ENCODE assay signal across 29 mouse cellular contexts in the genomic region with DNA sequence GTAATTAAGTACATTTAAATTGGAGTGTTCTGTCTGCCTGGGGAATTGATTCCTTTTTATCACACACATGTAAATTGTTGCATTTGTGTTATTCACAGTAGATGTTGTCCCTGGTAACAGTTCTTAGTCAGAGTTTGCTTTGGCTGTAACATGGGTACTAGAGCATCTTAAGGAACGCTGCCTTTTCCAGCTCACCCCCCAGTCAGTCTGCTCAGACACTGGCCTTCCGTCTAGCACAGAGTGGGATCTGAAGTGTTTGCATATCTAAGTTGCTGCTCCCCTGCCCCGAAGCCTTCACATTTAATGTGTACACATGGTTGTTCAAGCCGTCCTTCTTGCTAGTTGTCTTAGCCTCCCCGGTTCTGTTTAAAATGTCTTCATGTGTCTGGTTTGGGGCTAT.
"Had no signal": no experiment of that assay in that cellular context is flagged by ENCODE, and none has a peak within 500 bp of the region (broad histone marks: within the 10 kb centered on the region; RNA-seq: fewer than 3 reads in every experiment).

No protein-coding gene starts in this region.

- H3K4me3 ChIP-seq: left cerebral cortex, adult 2 months; limb, embryonic 10.5 days; limb, embryonic 12.5 days; limb, embryonic 13.5 days; limb, embryonic 15.5 days; liver, embryonic 12.5 days; liver, embryonic 13.5 days; liver, embryonic 15.5 days; lung, embryonic 15.5 days; megakaryocyte, embryonic 14.5 days; midbrain, embryonic 10.5 days; midbrain, embryonic 12.5 days; midbrain, embryonic 13.5 days; midbrain, embryonic 15.5 days; myocyte; neural tube, embryonic 12.5 days had no signal

- H3K4me1 ChIP-seq: limb, embryonic 10.5 days; liver, embryonic 12.5 days; liver, embryonic 13.5 days; liver, embryonic 15.5 days; midbrain, embryonic 10.5 days; neural tube, embryonic 12.5 days had no signal

- DNase-seq: layer of hippocampus, postnatal 36 days; left cerebral cortex, postnatal 4 days; liver; liver, embryonic 13.5 days; liver, postnatal 0 days; lung, adult 2 months; lung, embryonic 14.5 days; lung, postnatal 36 days; midbrain, embryonic 14.5 days had no signal

- H3K36me3 ChIP-seq: limb, embryonic 10.5 days; limb, embryonic 12.5 days; limb, embryonic 13.5 days; limb, embryonic 15.5 days; liver, embryonic 12.5 days; liver, embryonic 13.5 days; liver, embryonic 15.5 days; lung, embryonic 15.5 days; midbrain, embryonic 15.5 days had no signal

- H3K27me3 ChIP-seq: limb, embryonic 13.5 days; limb, embryonic 15.5 days; liver, embryonic 12.5 days; liver, embryonic 13.5 days; liver, embryonic 15.5 days; lung, embryonic 15.5 days; midbrain, embryonic 12.5 days; midbrain, embryonic 13.5 days; midbrain, embryonic 15.5 days; neural tube, embryonic 12.5 days had no signal

- ATAC-seq: liver, embryonic 12.5 days; liver, postnatal 0 days; midbrain, embryonic 13.5 days; midbrain, embryonic 15.5 days; midbrain, embryonic 16.5 days had no signal

- H3K9ac ChIP-seq: limb, embryonic 12.5 days; limb, embryonic 13.5 days; limb, embryonic 15.5 days; liver, embryonic 12.5 days; liver, embryonic 13.5 days; liver, embryonic 14.5 days; liver, embryonic 15.5 days; liver, postnatal 0 days; lung, embryonic 14.5 days; lung, embryonic 15.5 days; midbrain, embryonic 12.5 days; midbrain, embryonic 13.5 days; midbrain, embryonic 15.5 days; neural tube, embryonic 12.5 days had no signal

- H3K9me3 ChIP-seq: limb, embryonic 10.5 days; limb, embryonic 12.5 days; limb, embryonic 13.5 days; limb, embryonic 15.5 days; liver, embryonic 12.5 days; liver, embryonic 13.5 days; liver, embryonic 15.5 days; lung, embryonic 15.5 days; megakaryocyte, embryonic 14.5 days; midbrain, embryonic 10.5 days; midbrain, embryonic 12.5 days; midbrain, embryonic 13.5 days; midbrain, embryonic 15.5 days; neural tube, embryonic 12.5 days had no signal

- H3K27ac ChIP-seq: left cerebral cortex, adult 2 months; limb, embryonic 10.5 days; limb, embryonic 12.5 days; limb, embryonic 13.5 days; limb, embryonic 15.5 days; liver, embryonic 12.5 days; liver, embryonic 13.5 days; liver, embryonic 14.5 days; liver, embryonic 15.5 days; lung, embryonic 15.5 days; macrophage; midbrain, embryonic 10.5 days; midbrain, embryonic 12.5 days; midbrain, embryonic 13.5 days; midbrain, embryonic 15.5 days; neural tube, embryonic 12.5 days had no signal

- H3K4me2 ChIP-seq: limb, embryonic 12.5 days; limb, embryonic 13.5 days; limb, embryonic 15.5 days; liver, embryonic 11.5 days; liver, embryonic 12.5 days; liver, embryonic 13.5 days; liver, embryonic 15.5 days; lung, embryonic 14.5 days; lung, embryonic 15.5 days; midbrain, embryonic 11.5 days; midbrain, embryonic 12.5 days; midbrain, embryonic 13.5 days; midbrain, embryonic 15.5 days; neural tube, embryonic 12.5 days had no signal
